Mouse (Mus musculus): Measurements from ENCODE around the gene Dynlrb1.

- TF ChIP-seq CTCF (IDR thresholded peaks at IDR 0.05; ENCODE audit: extremely low read depth, insufficient read depth, insufficient read length, insufficient replicate concordance) (no peak), POLR2A (IDR thresholded peaks at IDR 0.05; ENCODE audit: low read depth, low read length) (no peak)
These were observed 11.9 kb downstream of the Dynlrb1 start for GRCm38 (mm10) chr2:155248206-155248605.
